Mouse (Mus musculus): ENCODE measurements at regions not wholly inside any gene's neighbourhood (a gene's known extent, or its start where the extent isn't known, plus 50 kb on each side); places are given as distances from the start of the nearest gene placed in this dataset.

GRCm38 (mm10) chr13:6736984-6737566 is 88.5 kb upstream of the Pfkp start:
- TF ChIP-seq CTCF (IDR thresholded peaks at IDR 0.05; ENCODE audit: low read depth), result peak; percentile 66
- 54% methylated on average over 6 of the region's 6 CpGs for WGBS
- no peak overlapping the region for H3K4me3 ChIP-seq (replicated peaks; ENCODE audit: low read depth, low read length)
- ATAC-seq (replicated peaks; ENCODE audit: low FRiP score, low read depth) (no peak), DNase-seq (ENCODE audit: low spot score) (peak; percentile 19)
- no peak overlapping the region for H3K27ac ChIP-seq
- H3K4me2 ChIP-seq (ENCODE audit: low read length), result no peak overlapping the region
- H3K9ac ChIP-seq (ENCODE audit: low read depth, low read length), result no peak overlapping the region
- H3K36me3 ChIP-seq (ENCODE audit: insufficient read depth, low read length), result no peaks in the 10 kb centered on the region
- no peaks in the 10 kb centered on the region for H3K9me3 ChIP-seq (replicated peaks; ENCODE audit: low read length)
- H3K4me1 ChIP-seq (replicated peaks; ENCODE audit: insufficient read depth, low read length), result no peaks in the 10 kb centered on the region
- no peaks in the 10 kb centered on the region for H3K27me3 ChIP-seq (ENCODE audit: insufficient read depth, low read length)
